Mouse (Mus musculus) layer of hippocampus, postnatal 10 days (tissue): ENCODE results near the gene Cntn2. TPM values are rescaled to one million over a fixed set of nuclear protein-coding genes. Genes with fewer than 3 reads are reported as not detected.

Experiments
- total RNA-seq, 2 experiments: library from RNA; stranded (reverse); gene quantifications; 2 replicates each; pipeline ENCODE4 v1.2.3; 2021

The Cntn2 gene
- total RNA-seq, 2 experiments from 2014 or later, result 72.1 to 76.2 TPM

Other genes with a start within 250 kb of the Cntn2 start
- gene Klhdc8a, start 244.6 kb downstream of the Cntn2 start, total RNA-seq, result 10 to 100 TPM; 11.1 to 11.5 TPM
- gene Nuak2, start 227.1 kb downstream of the Cntn2 start, total RNA-seq, result 1 to 10 TPM; 3.1 TPM
- 100 to 1,000 TPM; 171 to 181 TPM for gene Tmcc2, start 152.0 kb downstream of the Cntn2 start, total RNA-seq
- gene Dstyk, start 125.7 kb downstream of the Cntn2 start, total RNA-seq, result 10 to 100 TPM; 31.0 to 34.9 TPM
- gene Rbbp5, start 65.9 kb downstream of the Cntn2 start, total RNA-seq, result 10 to 100 TPM; 36.8 to 37.3 TPM
- gene Tmem81, start 37.0 kb downstream of the Cntn2 start, total RNA-seq, result 1 to 10 TPM; 1.7 to 3.1 TPM
- 100 to 1,000 TPM; 141 to 168 TPM for gene Nfasc, start 198.5 kb upstream of the Cntn2 start, total RNA-seq